Mouse (Mus musculus) kidney, postnatal 10 days (tissue): Measurements from ENCODE around the gene Aph1b.

Experiments used
- DNase-seq: peaks from one replicate; pipeline ENCODE4 v3.0.0; 2021; ENCODE audit warnings: mixed read lengths

The Aph1b gene

GRCm38 (mm10) chr9:66736551-66736950, 58.7 kb downstream of the Aph1b start:
- peak; percentile 76 for DNase-seq

- no peak for DNase-seq
Measured at GRCm38 (mm10) chr9:66736016-66736415, 59.3 kb downstream of the Aph1b start.

GRCm38 (mm10) chr9:66735122-66735521, 60.2 kb downstream of the Aph1b start:
- DNase-seq = no peak

GRCm38 (mm10) chr9:66734568-66734967, 60.7 kb downstream of the Aph1b start:
- DNase-seq = peak; percentile 37

GRCm38 (mm10) chr9:66732791-66733691, 62.2 kb downstream of the Aph1b start:
- DNase-seq = peak; percentile 55

GRCm38 (mm10) chr9:66731284-66731683, 64.0 kb downstream of the Aph1b start:
- DNase-seq = no peak

- DNase-seq = no peak
Measured at GRCm38 (mm10) chr9:66730556-66730955, 64.7 kb downstream of the Aph1b start.

GRCm38 (mm10) chr9:66727333-66727732, 68.0 kb downstream of the Aph1b start:
- DNase-seq = no peak

- DNase-seq = no peak
Measured at GRCm38 (mm10) chr9:66725591-66725990, 69.7 kb downstream of the Aph1b start.
